Mouse (Mus musculus): Measurements from ENCODE around the gene Slc29a3.

GRCm38 (mm10) chr10:60774616-60775015 is 22.0 kb upstream of the Slc29a3 start:
- TF ChIP-seq CTCF (IDR thresholded peaks at IDR 0.05; ENCODE audit: low read depth) (no peak), EP300 (IDR thresholded peaks at IDR 0.05; ENCODE audit: low read depth) (no peak)

Data from liver, postnatal 0 days (tissue).